Mouse (Mus musculus) spleen, adult 2 months (tissue): ENCODE results near the gene Shank1. TPM values are rescaled to one million over a fixed set of nuclear protein-coding genes. Genes with fewer than 3 reads are reported as not detected.

Experiments used
- DNase-seq, 2 experiments: peaks; one replicate each; pipeline versions ENCODE4 v3.0.0 to v3.0.0-alpha.2; 2012 to 2021; ENCODE audit warnings: low spot score in 2 of 2, low read depth in 1 of 2
- H3K27ac ChIP-seq: fragments of 200-500 bp; 2 replicates; pipeline ENCODE4 v1.5.1; 2012; ENCODE audit warnings: low read length, inconsistent platforms; ENCODE audit not compliant: insufficient read depth
- H3K27me3 ChIP-seq: fragments of 200-500 bp; 2 replicates; pipeline ENCODE4 v1.6.1; 2012; ENCODE audit warnings: mild to moderate bottlenecking, moderate library complexity, low read length, inconsistent platforms; ENCODE audit not compliant: control insufficient read depth, insufficient read depth
- H3K36me3 ChIP-seq: fragments of 200-500 bp; 2 replicates; pipeline ENCODE4 v1.6.1; 2012; ENCODE audit warnings: mild to moderate bottlenecking, low read length, inconsistent platforms; ENCODE audit not compliant: control insufficient read depth, insufficient read depth
- H3K4me1 ChIP-seq: fragments of 200-500 bp; 2 replicates; pipeline ENCODE4 v1.6.1; 2011; ENCODE audit warnings: inconsistent platforms; ENCODE audit not compliant: control insufficient read depth, insufficient read depth, insufficient read length
- H3K4me3 ChIP-seq: fragments of 200-500 bp; 2 replicates; pipeline ENCODE4 v1.5.1; 2011; ENCODE audit warnings: mild to moderate bottlenecking, inconsistent platforms; ENCODE audit not compliant: insufficient read depth, insufficient read length; ENCODE audit errors: extremely low read depth
- CTCF ChIP-seq: fragments of 200-500 bp; IDR thresholded peaks from 2 replicates; pipeline ENCODE4 v1.5.1; 2011; ENCODE audit warnings: mild to moderate bottlenecking, inconsistent platforms; ENCODE audit not compliant: insufficient read depth, insufficient read length, insufficient replicate concordance; ENCODE audit errors: extremely low read depth
- POLR2A ChIP-seq: fragments of 200-500 bp; IDR thresholded peaks from 2 replicates; pipeline ENCODE4 v1.6.1; 2011; ENCODE audit warnings: low read depth, low read length, inconsistent platforms
- WGBS: fragments of 180-500 bp; shearing (Covaris S2); methylation state at CpG from one replicate; pipeline ENCODE4 v1.1.7; 2018; 5-methylcytosine and 5-hydroxymethylcytosine counted together
- polyA plus RNA-seq: library from polyadenylated mRNA; depleted of rRNA; stranded (reverse); fragments of >200 nt; gene quantifications from 2 replicates; pipeline ENCODE4 v1.2.3, GENCODE M21; 2012

Shank1 gene
- polyA plus RNA-seq, 1 experiment = 4.5 TPM

DNA sequence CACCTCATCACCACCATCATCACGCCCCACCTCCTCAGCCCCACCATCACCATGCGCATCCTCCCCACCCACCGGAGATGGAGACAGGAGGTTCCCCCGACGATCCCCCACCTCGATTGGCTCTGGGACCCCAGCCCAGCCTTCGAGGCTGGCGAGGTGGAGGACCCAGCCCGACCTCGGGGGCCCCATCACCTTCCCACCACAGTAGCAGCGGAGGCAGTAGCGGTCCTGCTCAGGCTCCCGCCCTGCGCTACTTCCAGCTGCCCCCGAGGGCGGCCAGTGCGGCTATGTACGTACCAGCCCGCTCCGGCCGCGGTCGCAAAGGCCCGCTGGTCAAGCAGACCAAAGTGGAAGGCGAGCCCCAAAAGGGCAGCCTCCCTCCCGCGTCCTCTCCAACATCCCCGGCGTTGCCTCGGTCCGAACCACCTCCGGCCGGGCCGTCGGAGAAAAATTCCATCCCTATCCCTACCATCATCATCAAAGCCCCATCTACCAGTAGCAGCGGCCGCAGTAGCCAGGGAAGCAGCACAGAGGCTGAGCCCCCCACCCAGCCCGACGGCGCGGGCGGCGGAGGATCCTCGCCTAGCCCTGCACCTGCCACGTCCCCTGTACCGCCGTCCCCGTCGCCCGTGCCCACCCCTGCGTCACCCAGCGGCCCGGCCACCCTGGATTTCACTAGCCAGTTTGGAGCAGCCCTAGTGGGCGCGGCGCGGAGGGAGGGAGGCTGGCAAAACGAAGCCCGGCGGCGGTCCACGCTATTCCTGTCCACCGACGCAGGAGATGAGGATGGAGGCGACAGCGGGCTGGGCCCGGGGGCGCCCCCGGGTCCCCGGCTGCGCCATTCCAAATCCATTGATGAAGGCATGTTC lies 42.1 kb downstream of the Shank1 start:
- DNase-seq = no peak
- WGBS = 11% methylated on average over 71 of the region's 71 CpGs
- Histone ChIP-seq H3K27ac (no peak overlapping the region), H3K4me3 (no peak overlapping the region), H3K4me1 (peaks cover 2% of the 10 kb centered on the region; the same call in 1 of the 2 replicates), H3K27me3 (peaks cover 33% of the 10 kb centered on the region), H3K36me3 (no peaks in the 10 kb centered on the region)
- TF ChIP-seq CTCF (no peak), POLR2A (no peak)

GRCm38 (mm10) chr7:44352750-44353600 lies 42.9 kb downstream of the Shank1 start:
- whole genome bisulfite sequencing = 7% methylated on average over 68 of the region's 71 CpGs
- Histone ChIP-seq H3K4me3 (no peak overlapping the region), H3K27ac (no peak overlapping the region), H3K36me3 (no peaks in the 10 kb centered on the region), H3K4me1 (peaks cover 2% of the 10 kb centered on the region; the same call in 1 of the 2 replicates), H3K27me3 (peaks cover 39% of the 10 kb centered on the region)
- no peak for TF ChIP-seq CTCF
- TF ChIP-seq POLR2A = no peak
- no peak for DNase-seq

GRCm38 (mm10) chr7:44353601-44354340 lies 43.7 kb downstream of the Shank1 start:
- 6% methylated on average over 35 of the region's 35 CpGs for WGBS
- TF ChIP-seq POLR2A (no peak), CTCF (no peak)

DNA sequence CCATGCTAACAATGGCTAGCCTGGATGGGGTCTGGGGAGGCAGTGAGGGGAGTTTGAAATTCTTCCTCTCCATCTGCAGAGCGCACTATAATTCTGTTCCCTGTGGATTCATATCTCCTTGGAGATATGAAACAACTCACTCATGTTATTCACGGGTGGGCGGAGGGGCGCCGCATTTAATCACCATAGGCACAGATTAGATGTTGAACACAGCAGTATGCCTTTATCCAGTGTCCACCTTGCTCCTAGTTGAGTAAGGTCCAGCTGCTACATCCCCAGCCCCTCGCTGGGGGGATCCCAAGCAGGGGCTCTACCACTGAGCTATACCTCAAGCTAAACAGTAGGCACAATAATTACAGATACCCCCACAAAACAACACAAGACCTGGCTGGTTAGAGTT lies 45.4 kb downstream of the Shank1 start:
- no peak for DNase-seq
- no peak overlapping the region for H3K4me3 ChIP-seq
- 79% methylated on average over 6 of the region's 6 CpGs for WGBS
- H3K27me3 ChIP-seq = peaks cover 39% of the 10 kb centered on the region
- peaks cover 6% of the 10 kb centered on the region for H3K4me1 ChIP-seq
- no peak for TF ChIP-seq CTCF
- no peak overlapping the region for H3K27ac ChIP-seq
- no peaks in the 10 kb centered on the region for H3K36me3 ChIP-seq

More at GRCm38 (mm10) chr7:44353601-44354340, 43.7 kb downstream of the Shank1 start:
- no peak for DNase-seq
- Histone ChIP-seq H3K4me3 (no peak overlapping the region), H3K27me3 (peaks cover 39% of the 10 kb centered on the region), H3K4me1 (peaks cover 2% of the 10 kb centered on the region), H3K27ac (no peak overlapping the region), H3K36me3 (no peaks in the 10 kb centered on the region)

- no peaks in the 10 kb centered on the region for H3K36me3 ChIP-seq
- 9% methylated on average over 35 of the region's 35 CpGs for WGBS
- peaks cover 9% of the 10 kb centered on the region for H3K4me1 ChIP-seq
- H3K27me3 ChIP-seq = peaks cover 36% of the 10 kb centered on the region
- TF ChIP-seq CTCF (no peak), POLR2A (no peak)
- DNase-seq = no peak
- H3K27ac ChIP-seq = no peak overlapping the region
- H3K4me3 ChIP-seq = no peak overlapping the region
These were observed 46.8 kb downstream of the Shank1 start for GRCm38 (mm10) chr7:44356590-44357481.
